Mouse (Mus musculus) thymus, adult 2 months (tissue): ENCODE measurements at regions not wholly inside any gene's neighbourhood (a gene's known extent, or its start where the extent isn't known, plus 50 kb on each side); places are given as distances from the start of the nearest gene placed in this dataset.

Source experiments
- DNase-seq: peaks from one replicate; pipeline ENCODE4 v3.0.0; 2021
- H3K27ac ChIP-seq: fragments of 200-500 bp; 2 replicates; pipeline ENCODE4 v1.5.1; 2012; ENCODE audit warnings: low read length, control low read depth; ENCODE audit not compliant: control insufficient read depth, insufficient read depth
- H3K27me3 ChIP-seq: fragments of 200-500 bp; 2 replicates; pipeline ENCODE4 v1.6.1; 2012; ENCODE audit warnings: mild to moderate bottlenecking, low read length, moderate library complexity, mixed read lengths; ENCODE audit not compliant: control insufficient read depth, insufficient read depth
- H3K36me3 ChIP-seq: fragments of 200-500 bp; 2 replicates; pipeline ENCODE4 v1.6.1; 2012; ENCODE audit warnings: mild to moderate bottlenecking, low read length, moderate library complexity; ENCODE audit not compliant: control insufficient read depth, insufficient read depth
- H3K4me1 ChIP-seq: fragments of 200-500 bp; replicated peaks from 2 replicates; pipeline ENCODE4 v1.6.1; 2012; ENCODE audit warnings: low read length; ENCODE audit not compliant: control insufficient read depth, insufficient read depth
- H3K4me3 ChIP-seq: fragments of 200-500 bp; 2 replicates; pipeline ENCODE4 v1.5.1; 2012; ENCODE audit warnings: mild to moderate bottlenecking, low read length, control low read depth, moderate library complexity; ENCODE audit not compliant: control insufficient read depth, insufficient read depth
- CTCF ChIP-seq: fragments of 200-500 bp; IDR thresholded peaks from 2 replicates; pipeline ENCODE4 v1.5.1; 2012; ENCODE audit warnings: mild to moderate bottlenecking, control low read depth, low read length, moderate library complexity, borderline replicate concordance; ENCODE audit not compliant: control insufficient read depth, poor library complexity, insufficient read depth; ENCODE audit errors: extremely low read depth
- POLR2A ChIP-seq: fragments of 200-500 bp; IDR thresholded peaks from 2 replicates; pipeline ENCODE4 v1.6.1; 2012; ENCODE audit warnings: mild to moderate bottlenecking, low read length, control low read depth, moderate library complexity; ENCODE audit not compliant: control insufficient read depth, poor library complexity, insufficient read depth; ENCODE audit errors: extremely low read depth
- WGBS: fragments of 180-500 bp; shearing (Covaris S2); methylation state at CpG from one replicate; pipeline ENCODE4 v1.1.7; 2018; 5-methylcytosine and 5-hydroxymethylcytosine counted together

GRCm38 (mm10) chr15:67890612-67891304, 1390.0 kb upstream of the Lrrc6 start:
- DNase-seq: no peak
- no peaks in the 10 kb centered on the region for H3K27me3 ChIP-seq
- WGBS: 95% methylated on average over 3 of the region's 3 CpGs
- TF ChIP-seq CTCF (no peak), POLR2A (no peak)
- no peaks in the 10 kb centered on the region for H3K4me1 ChIP-seq
- H3K27ac ChIP-seq: no peak overlapping the region
- no peaks in the 10 kb centered on the region for H3K36me3 ChIP-seq
- no peak overlapping the region for H3K4me3 ChIP-seq

- Histone ChIP-seq H3K36me3 (no peaks in the 10 kb centered on the region), H3K27ac (no peak overlapping the region), H3K27me3 (no peaks in the 10 kb centered on the region), H3K4me3 (no peak overlapping the region), H3K4me1 (no peaks in the 10 kb centered on the region)
- no peak for DNase-seq
- TF ChIP-seq CTCF (no peak), POLR2A (no peak)
These were observed 1387.8 kb upstream of the Lrrc6 start for GRCm38 (mm10) chr15:67888548-67888947.

- TF ChIP-seq POLR2A: no peak
- TF ChIP-seq CTCF: no peak
- Histone ChIP-seq H3K4me1 (no peaks in the 10 kb centered on the region), H3K27me3 (no peaks in the 10 kb centered on the region), H3K27ac (no peak overlapping the region), H3K4me3 (no peak overlapping the region), H3K36me3 (no peaks in the 10 kb centered on the region)
- WGBS: 100% methylated on average over 1 of the region's 1 CpGs
- DNase-seq: no peak
These were observed 1354.6 kb upstream of the Lrrc6 start for GRCm38 (mm10) chr15:67855291-67855690.

- Histone ChIP-seq H3K4me1 (no peaks in the 10 kb centered on the region), H3K27me3 (no peaks in the 10 kb centered on the region), H3K36me3 (no peaks in the 10 kb centered on the region), H3K27ac (no peak overlapping the region), H3K4me3 (no peak overlapping the region)
- WGBS: 89% methylated on average over 3 of the region's 3 CpGs
- TF ChIP-seq POLR2A (no peak), CTCF (no peak)
- no peak for DNase-seq
These were observed 1349.4 kb upstream of the Lrrc6 start for GRCm38 (mm10) chr15:67850118-67850517.

GRCm38 (mm10) chr15:67845707-67846106, 1345.0 kb upstream of the Lrrc6 start:
- no peak overlapping the region for H3K4me3 ChIP-seq
- no peaks in the 10 kb centered on the region for H3K36me3 ChIP-seq
- WGBS: 97% methylated on average over 2 of the region's 2 CpGs
- H3K27me3 ChIP-seq: no peaks in the 10 kb centered on the region
- H3K27ac ChIP-seq: no peak overlapping the region
- TF ChIP-seq POLR2A (no peak), CTCF (no peak)
- DNase-seq: no peak
- H3K4me1 ChIP-seq: no peaks in the 10 kb centered on the region

- TF ChIP-seq POLR2A (no peak), CTCF (no peak)
- 95% methylated on average over 3 of the region's 3 CpGs for WGBS
- Histone ChIP-seq H3K27me3 (no peaks in the 10 kb centered on the region), H3K4me1 (no peaks in the 10 kb centered on the region), H3K4me3 (no peak overlapping the region), H3K36me3 (no peaks in the 10 kb centered on the region), H3K27ac (no peak overlapping the region)
- DNase-seq: no peak
These were observed 1340.0 kb upstream of the Lrrc6 start for GRCm38 (mm10) chr15:67840671-67841070.

- DNase-seq: no peak
- Histone ChIP-seq H3K27ac (no peak overlapping the region), H3K4me3 (no peak overlapping the region), H3K36me3 (no peaks in the 10 kb centered on the region), H3K4me1 (no peaks in the 10 kb centered on the region), H3K27me3 (no peaks in the 10 kb centered on the region)
- 81% methylated on average over 4 of the region's 4 CpGs for WGBS
- TF ChIP-seq POLR2A: no peak
- no peak for TF ChIP-seq CTCF
These were observed 1325.2 kb upstream of the Lrrc6 start for GRCm38 (mm10) chr15:67825796-67826484.
